Mouse (Mus musculus) embryo, embryonic 9.5 days (tissue): ENCODE measurements around the gene Mpig6b.

Source experiments
- DNase-seq: peaks from one replicate; pipeline ENCODE4 v3.0.0-alpha.2; 2017; ENCODE audit errors: extremely low spot score

Mpig6b gene

GRCm38 (mm10) chr17:35058911-35059892 lies 6.8 kb downstream of the Mpig6b start, which contains the start of gene Ddah2:
Ddah2 (plus strand) TSS chr17:35059035.
- DNase-seq = peak; percentile 95

- no peak for DNase-seq
These were observed 7.7 kb downstream of the Mpig6b start for GRCm38 (mm10) chr17:35058316-35058715.

GRCm38 (mm10) chr17:35057090-35057489 lies 8.9 kb downstream of the Mpig6b start:
- no peak for DNase-seq

GRCm38 (mm10) chr17:35055691-35056495 lies 10.1 kb downstream of the Mpig6b start:
- DNase-seq = no peak

- DNase-seq = no peak
These were observed 13.6 kb downstream of the Mpig6b start for GRCm38 (mm10) chr17:35052271-35052798.

- peak; percentile 79 for DNase-seq
These were observed 14.6 kb downstream of the Mpig6b start for GRCm38 (mm10) chr17:35051156-35052086.

GRCm38 (mm10) chr17:35050126-35050750 lies 15.7 kb downstream of the Mpig6b start:
- peak; percentile 81 for DNase-seq

GRCm38 (mm10) chr17:35049561-35050016 lies 16.4 kb downstream of the Mpig6b start, which contains the start of gene Clic1:
Clic1 (plus strand) TSS chr17:35049966.
- peak; percentile 85 for DNase-seq

GRCm38 (mm10) chr17:35048932-35049440 lies 17.0 kb downstream of the Mpig6b start:
- DNase-seq = no peak

GRCm38 (mm10) chr17:35048149-35048931 lies 17.6 kb downstream of the Mpig6b start:
- DNase-seq = peak; percentile 39

GRCm38 (mm10) chr17:35047688-35048087 lies 18.3 kb downstream of the Mpig6b start:
- no peak for DNase-seq

GRCm38 (mm10) chr17:35046681-35047455 lies 19.1 kb downstream of the Mpig6b start, which contains the start of gene Msh5:
Msh5 (minus strand) TSS chr17:35046745.
- DNase-seq = peak; percentile 99

- no peak for DNase-seq
These were observed 19.9 kb downstream of the Mpig6b start for GRCm38 (mm10) chr17:35045807-35046680.

- no peak for DNase-seq
These were observed 20.8 kb downstream of the Mpig6b start for GRCm38 (mm10) chr17:35044904-35045806.

GRCm38 (mm10) chr17:35043794-35044193 lies 22.2 kb downstream of the Mpig6b start:
- DNase-seq = no peak

GRCm38 (mm10) chr17:35039121-35039873 lies 26.7 kb downstream of the Mpig6b start:
- DNase-seq = no peak
